Mouse (Mus musculus): Measurements from ENCODE around the gene Cst8.
"Not testable (repeated sequence)": the region's sequence is repeated elsewhere in the genome, so short reads cannot be mapped to it uniquely, and the experiment has no call there.

Cst8 gene

DNA sequence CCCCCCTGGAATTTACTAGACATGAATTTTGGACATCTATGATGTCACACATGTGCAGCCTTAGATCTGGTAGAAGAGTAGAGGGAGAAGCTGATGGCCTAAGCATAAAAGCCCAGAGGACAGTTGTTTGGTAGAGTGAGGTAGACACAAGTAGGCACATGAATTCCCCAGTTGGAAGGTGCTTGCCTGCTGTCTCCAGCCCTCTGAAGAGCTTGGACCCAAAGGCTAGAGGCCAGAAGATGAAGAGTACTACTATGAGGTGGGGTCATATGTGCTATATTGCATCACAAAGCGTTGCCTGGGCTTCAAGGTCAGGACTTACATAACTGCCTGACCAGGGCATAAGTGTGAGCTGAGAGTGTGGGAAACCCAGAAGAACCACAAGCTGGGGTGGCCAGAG, at the start of gene Cst8:
Cst8 (plus strand) TSS at position 301 of the 400 bp plus-strand sequence.
- DNase-seq (ENCODE audit: low read depth): no peak

DNA sequence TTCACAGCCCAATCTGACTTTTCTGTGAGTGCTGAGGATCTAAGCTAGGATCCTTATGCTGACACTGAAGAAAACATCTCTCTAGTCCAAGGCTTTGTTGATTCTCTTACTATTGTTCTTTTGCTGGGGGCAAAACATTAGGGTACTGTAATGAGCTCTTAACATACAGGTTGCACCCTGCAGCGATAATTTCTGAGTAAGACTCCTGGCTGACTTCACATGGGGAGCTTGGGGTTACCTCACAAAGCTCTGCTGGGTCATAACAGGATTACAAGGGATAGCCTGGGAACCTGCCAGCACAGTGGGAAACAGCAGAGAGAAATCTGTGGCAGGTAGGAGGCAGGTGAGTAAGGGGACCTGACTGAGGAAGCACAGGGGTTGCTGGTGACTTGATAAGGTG, 48.5 kb upstream of the Cst8 start, which contains the start of gene Cstl1:
Cstl1 (plus strand) TSS at position 301 of the 400 bp plus-strand sequence.
- DNase-seq (ENCODE audit: low read depth): no peak

DNA sequence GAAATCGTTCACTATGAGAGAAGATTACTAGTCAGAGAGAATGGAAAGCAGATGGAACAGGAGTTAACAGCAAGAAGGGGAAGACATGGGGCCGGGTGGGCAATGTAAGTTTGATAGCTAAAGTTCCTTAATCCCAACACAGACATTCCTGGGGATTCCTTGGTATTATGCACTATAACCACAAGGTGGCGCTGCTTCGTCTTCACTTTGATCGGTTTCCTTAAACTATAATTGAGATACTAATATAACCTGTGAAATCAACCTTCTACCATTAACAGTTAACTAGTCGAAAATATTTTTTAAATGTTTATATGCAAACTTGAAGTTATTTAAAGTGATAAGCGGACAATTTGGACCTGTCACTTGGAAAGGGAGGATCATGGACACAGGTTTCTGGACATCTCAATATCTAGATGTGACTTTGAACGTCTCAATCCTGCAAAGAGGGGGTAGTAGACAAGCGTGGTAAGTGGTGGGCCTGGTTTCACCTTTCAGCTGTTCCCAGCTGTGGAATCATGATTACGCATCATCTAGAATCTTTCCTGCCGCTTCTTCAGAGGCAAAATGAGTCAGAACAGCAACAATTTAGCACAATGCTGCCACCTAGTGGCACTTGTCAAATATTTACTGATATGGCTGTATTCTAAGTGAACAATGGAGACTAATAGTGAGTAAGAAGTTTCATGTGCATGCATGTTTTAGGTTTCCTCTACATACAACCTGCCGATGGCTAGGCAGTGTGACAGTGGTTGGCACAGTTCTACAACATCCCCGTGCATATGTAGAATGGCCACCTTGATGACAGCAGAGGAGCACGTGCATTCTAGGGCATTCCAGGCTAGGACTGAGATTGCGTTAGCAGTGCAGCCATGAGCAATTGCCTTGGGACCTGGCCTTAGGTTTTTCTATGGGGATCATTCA, 46.4 kb upstream of the Cst8 start:
- peak; percentile 82 for DNase-seq (ENCODE audit: low read depth)

DNA sequence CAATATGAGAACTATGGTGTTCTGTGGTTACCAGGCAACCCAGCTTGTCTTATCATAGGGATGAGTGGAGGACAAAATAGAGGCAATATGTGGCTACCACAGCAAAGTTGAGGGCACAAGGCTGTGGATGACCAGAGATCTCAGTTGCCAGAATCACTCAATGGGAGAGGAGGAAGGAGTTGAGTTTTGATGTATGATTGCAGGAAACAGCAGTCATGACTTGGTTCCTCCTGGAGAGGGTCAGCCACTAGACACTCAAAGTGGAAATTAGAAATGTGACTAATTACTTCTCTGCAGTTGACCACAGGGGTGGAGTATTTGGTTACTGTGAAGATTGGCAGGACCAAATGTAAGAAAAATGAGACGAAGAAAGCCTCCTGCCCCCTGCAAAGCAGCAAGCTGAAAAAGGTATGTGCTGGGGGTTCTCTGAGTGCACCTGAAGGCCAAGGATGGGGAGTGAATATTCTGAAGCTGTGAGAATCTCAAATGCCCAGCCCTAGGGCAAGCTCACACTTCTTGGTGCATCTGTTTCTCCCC, 44.2 kb upstream of the Cst8 start:
- no peak for DNase-seq (ENCODE audit: low read depth)

DNA sequence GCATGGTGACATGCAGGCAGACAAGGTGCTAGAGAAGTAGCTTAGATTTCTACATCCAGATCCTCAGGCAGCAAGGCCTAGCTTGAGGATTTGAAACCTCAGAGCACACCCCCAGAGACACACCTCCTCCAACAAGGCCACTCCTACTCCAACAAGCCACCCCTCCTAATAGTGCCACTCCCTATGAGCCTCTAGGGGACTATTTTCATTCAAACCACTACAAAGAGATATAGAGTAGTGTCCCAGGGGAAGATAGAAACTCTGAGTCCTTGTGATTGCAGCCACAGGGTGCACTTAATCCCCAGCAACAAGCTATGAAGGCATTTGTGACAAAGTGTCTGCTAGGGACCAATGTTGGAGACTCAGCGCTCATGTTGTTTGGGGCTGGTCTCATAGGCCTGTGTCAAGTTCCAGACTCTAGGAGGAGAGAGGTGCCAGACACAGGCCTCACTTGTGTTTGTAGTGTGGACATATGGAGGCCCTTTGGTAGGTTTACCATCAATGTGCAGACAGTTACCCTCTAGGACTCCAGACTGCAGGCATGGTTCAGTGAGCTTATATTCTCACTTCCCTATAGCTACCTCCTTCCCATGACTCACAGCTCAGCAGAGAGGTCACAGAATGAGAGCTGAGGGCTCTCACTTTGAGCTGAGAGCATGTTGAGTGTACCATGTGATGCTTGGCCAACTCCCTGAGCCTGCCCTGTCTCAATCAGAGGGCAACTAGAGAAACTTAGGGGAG, 34.8 kb upstream of the Cst8 start:
- DNase-seq (ENCODE audit: low read depth): no peak

DNA sequence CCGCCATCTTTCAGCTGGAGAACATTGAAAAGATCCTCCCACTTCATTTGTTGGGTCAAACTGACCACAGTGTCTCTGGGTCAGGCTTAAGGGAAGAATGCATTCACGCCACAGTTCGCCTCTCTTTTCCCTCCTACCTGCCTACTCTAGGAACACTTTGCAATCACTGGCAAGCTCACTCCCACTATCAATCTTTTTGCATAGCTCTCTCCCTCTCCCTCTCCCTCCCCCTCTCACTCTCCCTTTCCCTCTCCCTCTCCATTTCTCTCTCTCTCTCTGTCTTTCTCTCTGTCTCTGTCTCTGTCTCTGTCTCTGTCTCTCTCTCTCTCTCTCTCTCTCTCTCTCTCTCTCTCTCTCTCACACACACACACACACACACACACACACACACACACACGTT, 27.2 kb upstream of the Cst8 start, which contains the start of gene Cst11:
Cst11 (minus strand) TSS at position 101 of the 400 bp plus-strand sequence.
- not testable (repeated sequence) for DNase-seq (ENCODE audit: low read depth)

DNA sequence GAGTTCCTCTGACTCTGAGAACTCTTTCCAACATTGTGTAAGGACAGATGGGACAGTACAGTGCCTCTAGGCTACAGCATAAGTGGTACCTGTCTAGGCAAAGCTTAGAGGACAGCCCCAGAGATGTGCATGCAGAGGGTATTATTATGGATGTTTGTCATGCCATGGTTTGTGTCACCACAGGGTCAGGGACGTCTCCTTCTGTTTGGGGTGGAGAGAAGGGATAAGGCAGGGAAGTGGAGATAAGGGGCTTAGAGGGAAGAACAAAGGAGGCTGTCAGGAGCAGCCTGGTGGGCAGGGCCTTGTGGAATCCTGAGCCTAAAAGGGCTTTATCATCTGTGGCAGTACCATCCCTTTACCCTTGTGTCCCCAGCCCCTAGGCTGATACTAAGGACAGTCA, 16.9 kb upstream of the Cst8 start, which contains the start of gene 8030411F24Rik:
8030411F24Rik (plus strand) TSS at position 301 of the 400 bp plus-strand sequence.
- DNase-seq (ENCODE audit: low read depth): no peak

DNA sequence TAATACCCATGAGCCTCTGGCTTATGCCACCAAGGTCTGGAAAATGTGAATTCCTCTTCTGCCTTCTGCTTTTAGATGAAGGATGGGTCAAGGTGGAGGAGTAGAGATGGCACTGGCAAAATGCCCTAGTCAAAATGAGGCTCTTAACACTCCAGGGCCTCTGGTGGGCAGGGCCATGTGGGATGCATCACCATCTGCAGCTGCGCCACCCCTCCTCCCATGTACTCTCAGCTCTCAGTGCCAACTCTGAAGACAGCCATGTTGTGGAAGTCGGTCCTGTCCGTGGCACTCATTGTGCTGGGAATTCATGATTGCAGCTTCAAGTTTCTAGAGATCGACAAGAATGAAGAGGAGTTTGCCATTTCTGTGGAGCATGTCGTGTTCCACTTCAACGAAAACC, 9.4 kb upstream of the Cst8 start, which contains the start of gene Cst12:
Cst12 (plus strand) TSS at position 220 of the 400 bp plus-strand sequence.
- no peak for DNase-seq (ENCODE audit: low read depth)

DNA sequence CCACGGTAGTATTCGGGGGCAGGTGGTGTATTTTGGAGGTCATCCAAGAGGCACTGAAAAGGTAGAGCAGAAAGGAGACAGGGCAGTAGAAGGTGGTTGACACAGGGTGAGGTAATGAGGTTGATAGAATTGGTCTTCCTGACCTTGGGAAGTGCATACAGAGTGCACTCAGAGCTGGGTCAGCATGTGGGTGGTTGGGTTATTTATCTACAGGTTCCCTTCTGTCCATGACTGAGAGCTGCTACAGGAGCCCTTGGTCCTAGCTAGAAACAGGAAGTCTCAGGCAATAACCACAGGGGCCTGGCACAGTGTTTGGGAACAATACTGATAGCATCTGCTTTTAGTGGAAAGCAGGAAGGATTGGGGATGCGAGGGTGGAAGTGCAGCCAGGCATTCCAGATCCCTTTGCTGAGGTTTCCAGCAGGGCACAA, 2.9 kb downstream of the Cst8 start:
- no peak for DNase-seq (ENCODE audit: low read depth)

DNA sequence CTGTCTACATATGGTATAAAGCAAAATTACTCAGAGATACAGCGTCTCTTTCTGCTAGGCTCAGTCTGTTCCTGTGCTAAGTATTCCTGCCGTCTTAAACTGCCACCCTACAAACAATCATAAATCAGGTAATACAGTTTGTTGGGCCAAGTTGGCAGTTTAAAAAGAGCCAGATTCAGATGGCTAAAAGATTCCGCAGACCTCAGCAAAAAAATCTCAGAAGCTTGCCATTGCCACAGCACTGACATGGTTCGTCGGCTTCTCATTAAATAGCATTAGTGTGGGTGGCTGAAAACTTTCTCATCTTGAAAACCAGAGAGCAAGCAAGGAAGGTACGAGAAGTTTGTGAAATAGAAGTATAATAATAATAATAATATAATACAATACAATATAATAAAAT, 8.1 kb downstream of the Cst8 start:
- no peak for DNase-seq (ENCODE audit: low read depth)

DNA sequence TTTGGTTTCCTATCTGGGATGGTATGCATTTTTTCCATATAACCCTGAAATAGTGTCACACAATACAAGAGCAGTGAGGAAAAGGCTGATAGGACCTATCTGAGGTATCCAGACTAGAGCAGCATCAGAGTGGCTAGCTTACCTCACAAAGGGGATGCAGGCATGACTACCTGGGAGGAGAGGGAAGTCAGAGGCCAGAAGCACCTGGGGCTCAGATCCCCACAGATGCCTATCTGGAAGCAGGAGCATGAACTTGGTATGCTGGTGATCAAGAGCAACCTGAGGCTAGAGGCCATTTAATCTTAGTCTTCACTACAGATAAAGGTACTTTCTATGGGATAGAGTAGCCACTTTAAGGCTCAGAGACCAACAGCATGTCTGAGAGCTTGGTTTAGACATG, 21.3 kb downstream of the Cst8 start, which contains the start of gene Cst13:
Cst13 (plus strand) TSS at position 173 of the 400 bp plus-strand sequence.
- no peak for DNase-seq (ENCODE audit: low read depth)

DNA sequence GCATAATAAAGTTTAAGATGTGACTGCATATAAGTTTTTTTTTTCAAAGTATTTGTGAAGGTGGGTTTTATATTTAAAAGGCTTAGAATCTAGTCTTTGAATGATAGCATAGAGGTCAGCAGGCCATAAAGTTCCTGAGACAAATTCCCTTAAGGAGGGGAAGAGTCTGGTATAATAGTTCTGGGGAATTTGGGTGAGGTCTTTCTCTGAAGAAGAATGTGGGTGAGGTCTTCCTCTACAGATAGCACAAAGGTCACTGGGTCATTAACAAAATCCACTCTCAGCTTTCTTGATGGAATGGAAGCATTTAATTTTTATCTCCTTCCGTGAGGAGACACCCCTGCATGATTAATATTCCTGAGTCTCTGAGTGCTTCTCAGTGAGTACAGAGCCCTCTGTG, 27.4 kb downstream of the Cst8 start:
- no peak for DNase-seq (ENCODE audit: low read depth)

DNA sequence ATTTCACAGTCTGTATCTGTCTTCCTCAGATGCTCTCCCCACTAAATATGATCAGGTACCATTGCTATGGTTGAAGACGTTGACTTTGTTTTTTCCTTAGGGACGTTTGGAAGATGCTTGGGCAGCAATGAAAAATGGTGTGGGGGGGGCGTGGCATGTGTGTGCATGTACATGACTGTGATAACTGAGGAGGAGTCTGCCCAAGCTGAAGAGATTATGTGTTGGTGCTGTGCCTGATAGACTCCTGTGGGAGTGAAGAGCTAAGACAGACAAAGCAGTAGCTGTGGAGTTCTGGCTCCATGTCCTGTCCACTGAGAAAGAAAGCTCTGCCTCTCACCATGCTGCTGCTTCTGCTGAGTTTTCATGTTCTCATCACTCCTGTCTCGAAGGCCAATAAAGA, 36.3 kb downstream of the Cst8 start, which contains the start of gene Cst9:
Cst9 (plus strand) TSS at position 236 of the 400 bp plus-strand sequence.
- no peak for DNase-seq (ENCODE audit: low read depth)

DNA sequence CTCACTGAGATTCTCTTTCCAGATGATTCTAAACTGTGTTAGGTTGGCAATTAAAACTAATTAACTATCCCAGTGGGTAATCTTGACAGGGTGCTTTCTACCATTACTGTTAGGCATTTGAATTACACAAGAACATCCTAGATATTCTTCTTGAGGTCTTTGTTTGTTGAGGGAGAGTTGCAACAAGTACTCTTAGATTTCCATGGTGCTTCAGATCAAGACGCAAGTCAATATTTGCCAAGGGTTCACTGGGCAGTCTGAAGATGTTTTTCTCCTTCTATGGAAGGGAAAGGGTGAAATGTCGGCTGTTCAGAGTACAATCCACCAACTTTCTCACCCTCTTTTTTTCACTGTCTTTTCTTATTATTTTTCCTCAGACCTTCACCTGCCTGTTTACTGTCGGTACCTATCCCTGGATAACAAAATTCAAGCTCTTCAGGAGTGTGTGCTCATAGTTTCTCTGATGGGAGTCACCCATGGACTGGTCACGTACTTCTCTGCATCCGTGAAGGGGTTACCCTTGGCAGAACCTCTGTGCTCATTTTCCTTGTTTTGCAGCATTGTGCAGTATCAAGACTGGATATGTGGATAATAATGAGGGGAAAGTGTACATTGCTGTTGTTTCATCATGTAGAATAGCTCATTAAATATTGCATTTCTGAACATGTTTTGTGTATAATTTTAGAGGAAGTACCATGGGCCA, 39.6 kb downstream of the Cst8 start:
- no peak for DNase-seq (ENCODE audit: low read depth)

DNA sequence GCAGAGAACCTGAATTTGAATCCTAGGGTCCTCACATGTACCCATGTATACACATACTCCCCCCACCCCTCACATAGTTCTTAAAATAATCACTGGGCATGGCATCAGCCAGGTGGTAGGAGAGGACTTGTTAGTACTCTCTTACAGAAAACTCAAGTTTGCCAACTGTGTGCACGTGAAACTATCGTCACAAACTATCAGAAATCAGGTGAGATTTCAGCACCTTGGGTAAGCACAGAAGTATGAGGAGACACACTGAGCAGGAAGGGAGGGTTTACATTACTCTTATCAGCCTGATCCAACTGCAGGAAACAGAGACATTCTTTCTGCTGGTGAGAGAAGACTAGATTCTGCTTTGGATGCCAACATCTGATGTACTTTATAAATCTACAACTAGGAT, 40.6 kb downstream of the Cst8 start:
- DNase-seq (ENCODE audit: low read depth): no peak

DNA sequence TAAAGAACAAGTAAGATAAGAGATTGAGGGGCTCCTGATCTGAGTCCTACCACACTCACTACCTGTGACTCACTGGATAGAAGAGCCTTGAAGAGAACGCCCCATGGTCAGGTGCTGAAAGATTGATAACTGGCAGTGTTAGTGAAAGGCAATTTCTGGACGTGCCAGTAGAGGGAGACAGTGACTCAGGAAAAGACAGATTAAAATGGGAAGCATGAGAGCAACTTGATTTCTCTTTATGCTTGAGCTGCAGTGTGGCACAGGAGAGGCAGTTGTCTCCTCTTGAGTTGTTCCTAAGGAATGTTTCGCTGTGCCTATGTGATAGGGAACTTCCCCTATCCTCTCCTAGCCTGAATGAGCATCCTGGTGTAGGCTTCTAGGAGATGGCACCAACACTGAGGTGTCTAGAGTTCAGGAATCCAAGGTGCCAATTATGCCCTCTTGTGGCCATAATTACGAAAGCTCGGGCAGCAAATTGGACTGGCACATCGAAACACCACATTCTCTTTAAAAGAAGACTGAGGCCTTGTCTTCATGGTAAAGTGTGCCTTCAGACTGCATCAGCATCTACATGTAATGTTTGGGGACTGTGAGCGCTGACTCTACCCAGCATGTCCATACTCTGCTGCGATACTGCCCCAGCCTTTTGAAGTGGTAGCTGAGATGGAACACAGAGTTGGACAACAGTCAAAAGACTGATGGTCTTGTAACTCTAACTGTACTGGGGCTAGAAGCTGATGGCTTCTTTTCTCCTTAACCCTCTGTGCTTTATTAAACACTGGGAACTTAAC, 52.7 kb downstream of the Cst8 start:
- peak; percentile 53 for DNase-seq (ENCODE audit: low read depth)

Measured in naive thymus-derived CD4-positive, alpha-beta T cell, adult 2 months (primary cell).